Mouse (Mus musculus) v-Abl transformed pro-B cells (cell line): Measurements from ENCODE around the gene Arl14.

Source experiments
- in situ Hi-C, 2 experiments: fragments of 400-800 bp; cut with MboI; formaldehyde crosslinking; loops; one replicate each; pipeline ENCODE4 v1.15.1; 2025; ENCODE audit not compliant: unreplicated experiment in 2 of 2

Arl14 gene

GRCm38 (mm10) chr3:69221806-69222501 is at the start of gene Arl14:
TSS of gene Arl14 (plus strand) at chr3:69222419.
- in situ Hi-C loops, result no loop called here

- in situ Hi-C loops, result no loop called here
Measured at GRCm38 (mm10) chr3:69175229-69175628, 47.0 kb upstream of the Arl14 start.

GRCm38 (mm10) chr3:69177168-69177797 is 44.9 kb upstream of the Arl14 start:
- in situ Hi-C loops, result no loop called here

- in situ Hi-C loops, result no loop called here
Measured at GRCm38 (mm10) chr3:69177914-69178313, 44.3 kb upstream of the Arl14 start.

GRCm38 (mm10) chr3:69178365-69179004 is 43.7 kb upstream of the Arl14 start:
- in situ Hi-C loops, result no loop called here

GRCm38 (mm10) chr3:69181531-69181930 is 40.7 kb upstream of the Arl14 start:
- in situ Hi-C loops, result no loop called here

- in situ Hi-C loops, result no loop called here
Measured at GRCm38 (mm10) chr3:69182225-69182624, 40.0 kb upstream of the Arl14 start.

GRCm38 (mm10) chr3:69185244-69185643 is 37.0 kb upstream of the Arl14 start:
- in situ Hi-C loops, result no loop called here

- in situ Hi-C loops, result no loop called here
Measured at GRCm38 (mm10) chr3:69186031-69186430, 36.2 kb upstream of the Arl14 start.

- in situ Hi-C loops, result no loop called here
Measured at GRCm38 (mm10) chr3:69186643-69187042, 35.6 kb upstream of the Arl14 start.

GRCm38 (mm10) chr3:69192995-69193394 is 29.2 kb upstream of the Arl14 start:
- in situ Hi-C loops, result no loop called here

GRCm38 (mm10) chr3:69194496-69194895 is 27.7 kb upstream of the Arl14 start:
- in situ Hi-C loops, result no loop called here

- in situ Hi-C loops, result no loop called here
Measured at GRCm38 (mm10) chr3:69195251-69195650, 27.0 kb upstream of the Arl14 start.

GRCm38 (mm10) chr3:69198098-69198497 is 24.1 kb upstream of the Arl14 start:
- in situ Hi-C loops, result no loop called here

GRCm38 (mm10) chr3:69200251-69200650 is 22.0 kb upstream of the Arl14 start:
- in situ Hi-C loops, result no loop called here

- in situ Hi-C loops, result no loop called here
Measured at GRCm38 (mm10) chr3:69201206-69201605, 21.0 kb upstream of the Arl14 start.

- in situ Hi-C loops, result no loop called here
Measured at GRCm38 (mm10) chr3:69202876-69203275, 19.3 kb upstream of the Arl14 start.

- in situ Hi-C loops, result no loop called here
Measured at GRCm38 (mm10) chr3:69205266-69206054, 16.8 kb upstream of the Arl14 start.

GRCm38 (mm10) chr3:69206193-69206893 is 15.9 kb upstream of the Arl14 start:
- in situ Hi-C loops, result no loop called here
